Mouse (Mus musculus) stomach, embryonic 14.5 days (tissue): ENCODE data around the gene Sept1. TPM values are rescaled to one million over a fixed set of nuclear protein-coding genes. Genes with fewer than 3 reads are reported as not detected.

Source experiments
- ATAC-seq: fragments of 200-750 bp; cut with Nextera tagmentation; 2 replicates; pipeline ENCODE4 v1.8.0; 2017; ENCODE audit warnings: low read depth, moderate TSS enrichment; ENCODE audit not compliant: insufficient number of reproducible peaks, insufficient read depth, low FRiP score
- H3K27ac ChIP-seq: fragments of 300-500 bp; sonication (generic); 2 replicates; pipeline ENCODE4 v1.5.1; 2014; ENCODE audit warnings: mild to moderate bottlenecking, low read length, moderate library complexity, mixed read lengths
- H3K27me3 ChIP-seq: fragments of 300-500 bp; sonication (generic); 2 replicates; pipeline ENCODE4 v1.6.1; 2014; ENCODE audit warnings: low read length, control low read depth, mixed read lengths; ENCODE audit not compliant: control insufficient read depth, insufficient read depth
- H3K36me3 ChIP-seq: fragments of 300-500 bp; sonication (generic); 2 replicates; pipeline ENCODE4 v1.6.1; 2014; ENCODE audit warnings: mild to moderate bottlenecking, control low read depth, low read length, moderate library complexity, mixed read lengths; ENCODE audit not compliant: control insufficient read depth, insufficient read depth
- H3K4me1 ChIP-seq: fragments of 300-500 bp; sonication (generic); 2 replicates; pipeline ENCODE4 v1.6.1; 2014; ENCODE audit warnings: low read length, control low read depth, mixed read lengths; ENCODE audit not compliant: control insufficient read depth, insufficient read depth
- H3K4me2 ChIP-seq: fragments of 300-500 bp; sonication (generic); replicated peaks from 2 replicates; pipeline ENCODE4 v1.6.1; 2014; ENCODE audit warnings: low read depth, low read length, control low read depth
- H3K4me3 ChIP-seq: fragments of 300-500 bp; sonication (generic); 2 replicates; pipeline ENCODE4 v1.5.1; 2014; ENCODE audit warnings: low read depth, low read length, control low read depth
- H3K9ac ChIP-seq: fragments of 300-500 bp; sonication (generic); replicated peaks from 2 replicates; pipeline ENCODE4 v1.6.1; 2014; ENCODE audit warnings: low read depth, mild to moderate bottlenecking, control low read depth, low read length, moderate library complexity, mixed read lengths
- H3K9me3 ChIP-seq: fragments of 300-500 bp; sonication (generic); 2 replicates; pipeline ENCODE4 v1.6.1; 2016; ENCODE audit warnings: low read depth, low read length, control low read depth; ENCODE audit not compliant: control insufficient read depth
- whole genome bisulfite sequencing: fragments of 180-500 bp; shearing (Covaris S2); extraction: QIAGEN DNeasy Blood & Tissue Kit; methylation state at CpG from one replicate; pipeline ENCODE4 v1.1.7; 2014; 5-methylcytosine and 5-hydroxymethylcytosine counted together
- polyA plus RNA-seq: library from polyadenylated mRNA; unstranded; fragments of >200 nt; fragmentation: Nextera tagmentation; extraction: Ambion mirVana; gene quantifications from 2 replicates; pipeline ENCODE4 v1.2.1, GENCODE M21; 2014

Sept1 gene
- polyA plus RNA-seq, 1 experiment from 2014 or later, result 14.9 TPM

- 16% methylated on average over 50 of the region's 50 CpGs for WGBS
- Histone ChIP-seq H3K4me2 (peak overlapping the region; percentile 85), H3K9ac (peak overlapping the region; percentile 97), H3K27me3 (no peaks in the 10 kb centered on the region), H3K9me3 (0 out of 2 replicates have a peak, but pooled peaks cover 4% of the 10 kb centered on the region), H3K27ac (peak overlapping the region; percentile 88), H3K4me1 (peaks cover 14% of the 10 kb centered on the region), H3K36me3 (peaks cover 19% of the 10 kb centered on the region; the same call in 1 of the 2 replicates), H3K4me3 (peak overlapping the region; percentile 95)
- peak; percentile 31; the same call in 1 of the 2 replicates for ATAC-seq
Observed at GRCm38 (mm10) chr7:127273118-127273923, 40.4 kb upstream of the Sept1 start.

- Histone ChIP-seq H3K27ac (no peak overlapping the region), H3K4me3 (peak overlapping the region; percentile 95), H3K4me2 (peak overlapping the region; percentile 85), H3K9me3 (0 out of 2 replicates have a peak, but pooled peaks cover 5% of the 10 kb centered on the region), H3K9ac (no peak overlapping the region), H3K4me1 (peaks cover 14% of the 10 kb centered on the region), H3K27me3 (no peaks in the 10 kb centered on the region), H3K36me3 (peaks cover 19% of the 10 kb centered on the region; the same call in 1 of the 2 replicates)
- ATAC-seq, result no peak
- WGBS, result 96% methylated on average over 15 of the region's 15 CpGs
Observed at GRCm38 (mm10) chr7:127272566-127272965, 39.6 kb upstream of the Sept1 start.

- Histone ChIP-seq H3K36me3 (peaks cover 19% of the 10 kb centered on the region; the same call in 1 of the 2 replicates), H3K4me2 (no peak overlapping the region), H3K9ac (no peak overlapping the region), H3K27me3 (no peaks in the 10 kb centered on the region), H3K4me3 (no peak overlapping the region), H3K9me3 (0 out of 2 replicates have a peak, but pooled peaks cover 5% of the 10 kb centered on the region), H3K4me1 (peaks cover 14% of the 10 kb centered on the region), H3K27ac (no peak overlapping the region)
- ATAC-seq, result no peak
- 95% methylated on average over 4 of the region's 4 CpGs for WGBS
Observed at GRCm38 (mm10) chr7:127271093-127271492, 38.2 kb upstream of the Sept1 start.

GRCm38 (mm10) chr7:127270666-127271065 lies 37.7 kb upstream of the Sept1 start:
- Histone ChIP-seq H3K4me1 (peaks cover 14% of the 10 kb centered on the region), H3K4me2 (no peak overlapping the region), H3K27me3 (no peaks in the 10 kb centered on the region), H3K9me3 (0 out of 2 replicates have a peak, but pooled peaks cover 5% of the 10 kb centered on the region), H3K9ac (no peak overlapping the region), H3K36me3 (peaks cover 19% of the 10 kb centered on the region; the same call in 1 of the 2 replicates), H3K27ac (no peak overlapping the region), H3K4me3 (no peak overlapping the region)
- WGBS, result 90% methylated on average over 5 of the region's 5 CpGs
- ATAC-seq, result no peak

- no peaks in the 10 kb centered on the region for H3K27me3 ChIP-seq
- H3K36me3 ChIP-seq, result peaks cover 19% of the 10 kb centered on the region; the same call in 1 of the 2 replicates
- H3K27ac ChIP-seq, result no peak overlapping the region
- 0 out of 2 replicates have a peak, but pooled peaks cover 5% of the 10 kb centered on the region for H3K9me3 ChIP-seq
- H3K9ac ChIP-seq, result no peak overlapping the region
- WGBS, result 70% methylated on average over 2 of the region's 2 CpGs
- no peak overlapping the region for H3K4me3 ChIP-seq
- ATAC-seq, result no peak
- H3K4me2 ChIP-seq, result no peak overlapping the region
- peaks cover 14% of the 10 kb centered on the region for H3K4me1 ChIP-seq
Observed at GRCm38 (mm10) chr7:127270256-127270655, 37.3 kb upstream of the Sept1 start.

- Histone ChIP-seq H3K9ac (no peak overlapping the region), H3K4me2 (no peak overlapping the region)
- WGBS, result 96% methylated on average over 3 of the region's 3 CpGs
Observed at GRCm38 (mm10) chr7:127263526-127263925, 30.6 kb upstream of the Sept1 start.

GRCm38 (mm10) chr7:127262218-127262961 lies 29.5 kb upstream of the Sept1 start:
- Histone ChIP-seq H3K9me3 (no peaks in the 10 kb centered on the region), H3K9ac (no peak overlapping the region), H3K4me3 (no peak overlapping the region), H3K4me2 (no peak overlapping the region), H3K4me1 (0 out of 2 replicates have a peak, but pooled peaks cover 2% of the 10 kb centered on the region), H3K27ac (no peak overlapping the region), H3K36me3 (peaks cover 12% of the 10 kb centered on the region; the same call in 1 of the 2 replicates), H3K27me3 (no peaks in the 10 kb centered on the region)
- ATAC-seq, result no peak
- 76% methylated on average over 10 of the region's 10 CpGs for WGBS

More at GRCm38 (mm10) chr7:127263526-127263925, 30.6 kb upstream of the Sept1 start:
- no peak for ATAC-seq
- H3K4me1 ChIP-seq, result 0 out of 2 replicates have a peak, but pooled peaks cover 2% of the 10 kb centered on the region
- no peaks in the 10 kb centered on the region for H3K27me3 ChIP-seq
- H3K4me3 ChIP-seq, result no peak overlapping the region
- H3K36me3 ChIP-seq, result peaks cover 7% of the 10 kb centered on the region; the same call in 1 of the 2 replicates
- no peak overlapping the region for H3K27ac ChIP-seq
- H3K9me3 ChIP-seq, result 0 out of 2 replicates have a peak, but pooled peaks cover 3% of the 10 kb centered on the region
